Comparison of ENCODE assay signal across 1 mouse cellular context in genomic region chr11:106387020-106387419, GRCm38 (mm10).
TF ChIP-seq lines count a peak whose summit lies in the region.

No protein-coding gene starts in this region.

TF ChIP-seq in MEL, 35 proteins besides CTCF, POLR2A, EP300 and RAD21 (continued from another document):
- TF ChIP-seq ETS1 (IDR thresholded peaks at IDR 0.05; ENCODE audit: low read depth, low read length), result peak; percentile 33
- TF ChIP-seq MEF2A (IDR thresholded peaks at IDR 0.05; ENCODE audit: extremely low read depth, insufficient replicate concordance, low read depth, low read length, poor library complexity, severe bottlenecking), result no peak
- peak; percentile 86 for TF ChIP-seq HCFC1 (IDR thresholded peaks at IDR 0.05; ENCODE audit: low read depth, low read length)
- no peak for TF ChIP-seq ZNF384 (IDR thresholded peaks at IDR 0.05; ENCODE audit: low read depth, low read length)
- no peak for TF ChIP-seq SMC3 (IDR thresholded peaks at IDR 0.05; ENCODE audit: low read depth, low read length)
- TF ChIP-seq TBP (IDR thresholded peaks at IDR 0.05; ENCODE audit: low read depth, low read length), result peak; percentile 75
- TF ChIP-seq SIN3A (IDR thresholded peaks at IDR 0.05; ENCODE audit: low read length), result peak; percentile 68; the same call in 1 of the 2 replicates
- TF ChIP-seq POLR2AphosphoS2 (IDR thresholded peaks at IDR 0.05; ENCODE audit: low read length), result no peak
- 0 out of 2 replicates have a peak, but pooled peaks have one; percentile 46 for TF ChIP-seq MAZ (IDR thresholded peaks at IDR 0.05; ENCODE audit: low read depth, low read length)
- peak; percentile 49; the same call in 1 of the 2 replicates for TF ChIP-seq TCF12 (IDR thresholded peaks at IDR 0.05; ENCODE audit: low read depth, low read length)
- no peak for TF ChIP-seq POLR2AphosphoS5 (IDR thresholded peaks at IDR 0.05; ENCODE audit: borderline replicate concordance, low read depth, low read length)
